Mouse (Mus musculus): ENCODE measurements at regions not wholly inside any gene's neighbourhood (a gene's known extent, or its start where the extent isn't known, plus 50 kb on each side); places are given as distances from the start of the nearest gene placed in this dataset.

GRCm38 (mm10) chrX:77391760-77392446 lies 118.9 kb upstream of the Tbl1x start:
- H3K9me3 ChIP-seq (ENCODE audit: control insufficient read depth, low read length): no peaks in the 10 kb centered on the region
- no peak overlapping the region for H3K27ac ChIP-seq (ENCODE audit: low read depth, low read length)
- no peaks in the 10 kb centered on the region for H3K36me3 ChIP-seq (ENCODE audit: control insufficient read depth, insufficient read depth, low read length)
- ATAC-seq (replicated peaks; ENCODE audit: low FRiP score) (no peak), DNase-seq (ENCODE audit: low spot score) (no peak)
- no peak overlapping the region for H3K4me3 ChIP-seq (ENCODE audit: low read depth, low read length)
- H3K9ac ChIP-seq (ENCODE audit: low read length): no peak overlapping the region
- 64% methylated on average over 4 of the region's 4 CpGs for WGBS
- no peaks in the 10 kb centered on the region for H3K27me3 ChIP-seq (ENCODE audit: control insufficient read depth, insufficient read depth, low read length)
- H3K4me1 ChIP-seq (replicated peaks; ENCODE audit: control insufficient read depth, insufficient read depth, low read length): no peaks in the 10 kb centered on the region
- H3K4me2 ChIP-seq (ENCODE audit: low read depth, low read length, severe bottlenecking): no peak overlapping the region

- Histone ChIP-seq H3K9me3 (ENCODE audit: control insufficient read depth, low read length) (no peaks in the 10 kb centered on the region), H3K27me3 (ENCODE audit: control insufficient read depth, insufficient read depth, low read length) (no peaks in the 10 kb centered on the region), H3K27ac (ENCODE audit: low read depth, low read length) (no peak overlapping the region), H3K36me3 (ENCODE audit: control insufficient read depth, insufficient read depth, low read length) (no peaks in the 10 kb centered on the region), H3K4me3 (ENCODE audit: low read depth, low read length) (no peak overlapping the region), H3K4me2 (ENCODE audit: low read depth, low read length, severe bottlenecking) (no peak overlapping the region), H3K9ac (ENCODE audit: low read length) (no peak overlapping the region), H3K4me1 (replicated peaks; ENCODE audit: control insufficient read depth, insufficient read depth, low read length) (no peaks in the 10 kb centered on the region)
- ATAC-seq (replicated peaks; ENCODE audit: low FRiP score): no peak
- WGBS: 94% methylated on average over 3 of the region's 3 CpGs
- no peak for DNase-seq (ENCODE audit: low spot score)
These were observed 103.9 kb upstream of the Tbl1x start for GRCm38 (mm10) chrX:77406896-77407295.

DNA sequence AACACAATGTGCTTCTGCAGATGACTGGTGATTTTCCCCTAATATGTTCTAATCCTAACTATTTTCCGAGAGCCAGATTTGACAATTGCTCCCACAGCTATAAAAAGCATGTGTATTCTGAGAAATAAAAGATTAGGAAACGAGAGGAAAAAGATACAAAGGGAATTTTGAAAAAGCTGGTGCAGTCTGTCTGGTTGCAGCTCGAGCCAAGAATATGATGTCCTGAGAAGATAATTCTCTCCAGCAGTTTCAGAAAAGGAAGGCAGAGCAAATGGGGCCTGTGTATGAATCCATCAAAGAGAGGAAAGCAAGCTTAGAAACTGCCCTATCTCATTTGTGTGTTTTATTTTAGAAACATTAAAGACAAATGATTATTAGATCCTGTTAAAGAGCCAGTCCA lies 102.9 kb upstream of the Tbl1x start:
- Histone ChIP-seq H3K4me1 (replicated peaks; ENCODE audit: control insufficient read depth, insufficient read depth, low read length) (no peaks in the 10 kb centered on the region), H3K27me3 (ENCODE audit: control insufficient read depth, insufficient read depth, low read length) (no peaks in the 10 kb centered on the region), H3K4me3 (ENCODE audit: low read depth, low read length) (no peak overlapping the region), H3K27ac (ENCODE audit: low read depth, low read length) (no peak overlapping the region), H3K4me2 (ENCODE audit: low read depth, low read length, severe bottlenecking) (no peak overlapping the region), H3K36me3 (ENCODE audit: control insufficient read depth, insufficient read depth, low read length) (no peaks in the 10 kb centered on the region), H3K9ac (ENCODE audit: low read length) (no peak overlapping the region), H3K9me3 (ENCODE audit: control insufficient read depth, low read length) (no peaks in the 10 kb centered on the region)
- 73% methylated on average over 3 of the region's 3 CpGs for WGBS
- DNase-seq (ENCODE audit: low spot score): no peak
- ATAC-seq (replicated peaks; ENCODE audit: low FRiP score): no peak

- no peaks in the 10 kb centered on the region for H3K4me1 ChIP-seq (replicated peaks; ENCODE audit: control insufficient read depth, insufficient read depth, low read length)
- no peak overlapping the region for H3K9ac ChIP-seq (ENCODE audit: low read length)
- ATAC-seq (replicated peaks; ENCODE audit: low FRiP score) (no peak), DNase-seq (ENCODE audit: low spot score) (no peak)
- 69% methylated on average over 7 of the region's 7 CpGs for WGBS
- H3K4me3 ChIP-seq (ENCODE audit: low read depth, low read length): no peak overlapping the region
- H3K4me2 ChIP-seq (ENCODE audit: low read depth, low read length, severe bottlenecking): no peak overlapping the region
- H3K9me3 ChIP-seq (ENCODE audit: control insufficient read depth, low read length): no peaks in the 10 kb centered on the region
- H3K36me3 ChIP-seq (ENCODE audit: control insufficient read depth, insufficient read depth, low read length): no peaks in the 10 kb centered on the region
- no peak overlapping the region for H3K27ac ChIP-seq (ENCODE audit: low read depth, low read length)
- H3K27me3 ChIP-seq (ENCODE audit: control insufficient read depth, insufficient read depth, low read length): no peaks in the 10 kb centered on the region
These were observed 101.4 kb upstream of the Tbl1x start for GRCm38 (mm10) chrX:77409370-77409769.

GRCm38 (mm10) chrX:77410812-77411211 lies 100.0 kb upstream of the Tbl1x start:
- Histone ChIP-seq H3K4me3 (ENCODE audit: low read depth, low read length) (no peak overlapping the region), H3K4me1 (replicated peaks; ENCODE audit: control insufficient read depth, insufficient read depth, low read length) (no peaks in the 10 kb centered on the region)

GRCm38 (mm10) chrX:77414156-77414555 lies 96.7 kb upstream of the Tbl1x start:
- Histone ChIP-seq H3K27ac (ENCODE audit: low read depth, low read length) (no peak overlapping the region), H3K9ac (ENCODE audit: low read length) (no peak overlapping the region), H3K9me3 (ENCODE audit: control insufficient read depth, low read length) (no peaks in the 10 kb centered on the region), H3K4me1 (replicated peaks; ENCODE audit: control insufficient read depth, insufficient read depth, low read length) (no peaks in the 10 kb centered on the region), H3K4me2 (ENCODE audit: low read depth, low read length, severe bottlenecking) (no peak overlapping the region), H3K27me3 (ENCODE audit: control insufficient read depth, insufficient read depth, low read length) (no peaks in the 10 kb centered on the region), H3K36me3 (ENCODE audit: control insufficient read depth, insufficient read depth, low read length) (no peaks in the 10 kb centered on the region), H3K4me3 (ENCODE audit: low read depth, low read length) (no peak overlapping the region)
- DNase-seq (ENCODE audit: low spot score) (no peak), ATAC-seq (replicated peaks; ENCODE audit: low FRiP score) (no peak)

More at GRCm38 (mm10) chrX:77410812-77411211, 100.0 kb upstream of the Tbl1x start:
- no peak overlapping the region for H3K27ac ChIP-seq (ENCODE audit: low read depth, low read length)
- no peak for DNase-seq (ENCODE audit: low spot score)
- H3K4me2 ChIP-seq (ENCODE audit: low read depth, low read length, severe bottlenecking): no peak overlapping the region
- no peak overlapping the region for H3K9ac ChIP-seq (ENCODE audit: low read length)
- H3K27me3 ChIP-seq (ENCODE audit: control insufficient read depth, insufficient read depth, low read length): no peaks in the 10 kb centered on the region
- ATAC-seq (replicated peaks; ENCODE audit: low FRiP score): no peak
- H3K9me3 ChIP-seq (ENCODE audit: control insufficient read depth, low read length): no peaks in the 10 kb centered on the region
- no peaks in the 10 kb centered on the region for H3K36me3 ChIP-seq (ENCODE audit: control insufficient read depth, insufficient read depth, low read length)

DNA sequence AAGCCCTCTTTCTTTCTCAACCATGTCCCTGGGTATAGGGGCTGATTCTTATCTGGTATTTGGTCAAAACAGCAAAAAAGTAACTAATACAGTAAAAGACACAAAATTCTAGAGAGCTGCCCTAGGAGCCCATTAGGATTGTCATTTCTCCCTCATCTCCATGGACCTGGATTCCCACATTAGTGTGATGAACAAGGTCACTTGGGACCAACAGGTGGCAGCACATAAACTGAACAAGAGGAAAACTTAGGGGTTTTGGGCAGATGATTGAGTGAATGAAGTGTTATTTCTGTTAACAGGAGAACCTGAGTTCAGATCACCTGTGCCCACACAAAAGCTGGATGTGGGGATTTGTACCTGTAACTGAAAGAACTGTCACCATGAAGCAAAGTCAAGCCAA lies 93.0 kb upstream of the Tbl1x start:
- no peak for ATAC-seq (replicated peaks; ENCODE audit: low FRiP score)

DNA sequence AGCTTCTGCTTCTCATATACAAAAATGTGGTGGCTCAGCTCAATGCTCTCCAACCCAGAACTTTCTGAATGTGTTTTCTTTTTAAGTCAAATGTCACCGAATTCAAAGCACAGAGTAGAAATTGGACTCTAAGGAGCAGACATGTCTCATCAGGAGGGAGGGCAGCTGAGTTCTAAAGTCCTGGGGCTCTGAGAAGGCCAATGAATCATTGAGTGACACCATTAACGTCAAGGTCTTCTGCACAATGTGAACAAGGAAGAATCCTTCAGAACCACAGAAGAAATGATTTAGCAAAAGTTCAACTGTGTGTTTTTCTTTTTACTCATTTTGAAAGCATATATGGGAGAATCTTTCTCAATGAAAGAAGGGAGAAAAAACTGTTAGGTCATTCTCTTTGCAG lies 88.6 kb upstream of the Tbl1x start:
- Histone ChIP-seq H3K4me3 (ENCODE audit: low read depth, low read length) (no peak overlapping the region), H3K27me3 (ENCODE audit: control insufficient read depth, insufficient read depth, low read length) (no peaks in the 10 kb centered on the region), H3K27ac (ENCODE audit: low read depth, low read length) (no peak overlapping the region), H3K4me1 (replicated peaks; ENCODE audit: control insufficient read depth, insufficient read depth, low read length) (no peaks in the 10 kb centered on the region), H3K9ac (ENCODE audit: low read length) (no peak overlapping the region), H3K9me3 (ENCODE audit: control insufficient read depth, low read length) (no peaks in the 10 kb centered on the region), H3K36me3 (ENCODE audit: control insufficient read depth, insufficient read depth, low read length) (no peaks in the 10 kb centered on the region), H3K4me2 (ENCODE audit: low read depth, low read length, severe bottlenecking) (no peak overlapping the region)
- ATAC-seq (replicated peaks; ENCODE audit: low FRiP score) (no peak), DNase-seq (ENCODE audit: low spot score) (no peak)
- 76% methylated on average over 2 of the region's 2 CpGs for WGBS

More for the DNA sequence above, 93.0 kb upstream of the Tbl1x start:
- H3K9ac ChIP-seq (ENCODE audit: low read length): no peak overlapping the region
- no peak overlapping the region for H3K4me2 ChIP-seq (ENCODE audit: low read depth, low read length, severe bottlenecking)
- H3K27ac ChIP-seq (ENCODE audit: low read depth, low read length): no peak overlapping the region
- DNase-seq (ENCODE audit: low spot score): no peak
- no peak overlapping the region for H3K4me3 ChIP-seq (ENCODE audit: low read depth, low read length)
- H3K4me1 ChIP-seq (replicated peaks; ENCODE audit: control insufficient read depth, insufficient read depth, low read length): no peaks in the 10 kb centered on the region
- H3K27me3 ChIP-seq (ENCODE audit: control insufficient read depth, insufficient read depth, low read length): no peaks in the 10 kb centered on the region
- no peaks in the 10 kb centered on the region for H3K36me3 ChIP-seq (ENCODE audit: control insufficient read depth, insufficient read depth, low read length)
- H3K9me3 ChIP-seq (ENCODE audit: control insufficient read depth, low read length): no peaks in the 10 kb centered on the region
